Mouse (Mus musculus): ENCODE results near the gene Actl7b. TPM values are rescaled to one million over a fixed set of nuclear protein-coding genes. Genes with fewer than 3 reads are reported as not detected.

Gene Actl7b
- total and polyA plus RNA-seq, 3 experiments, result 0.13 to 0.21 TPM; not detected in 1

GRCm38 (mm10) chr4:56717932-56718331 is 23.3 kb downstream of the Actl7b start:
- no peaks in the 10 kb centered on the region for H3K79me2 ChIP-seq (replicated peaks; ENCODE audit: control insufficient read depth, extremely low read depth, insufficient read depth, poor library complexity, severe bottlenecking)
- TF ChIP-seq POLR2A (IDR thresholded peaks at IDR 0.05; ENCODE audit: low read depth, low read length) (no peak), USF2 (conservative IDR thresholded peaks at IDR 0.05; ENCODE audit: low read depth, low read length) (no peak), TCF12 (IDR thresholded peaks at IDR 0.05; ENCODE audit: low read depth, low read length) (no peak), ZMIZ1 (IDR thresholded peaks at IDR 0.05; ENCODE audit: low read depth, low read length) (no peak), USF1 (IDR thresholded peaks at IDR 0.05; ENCODE audit: low read depth, low read length) (no peak), SIN3A (IDR thresholded peaks at IDR 0.05; ENCODE audit: low read length) (no peak), ELF1 (IDR thresholded peaks at IDR 0.05; ENCODE audit: low read depth, low read length) (no peak), SMC3 (IDR thresholded peaks at IDR 0.05; ENCODE audit: low read depth, low read length) (no peak), E2F4 (IDR thresholded peaks at IDR 0.05; ENCODE audit: insufficient replicate concordance, low read depth, low read length) (no peak), CHD2 (IDR thresholded peaks at IDR 0.05; ENCODE audit: low read length) (no peak)
- no peak overlapping the region for H3K27ac ChIP-seq (ENCODE audit: insufficient read depth, low read depth)
- no peaks in the 10 kb centered on the region for H3K9me3 ChIP-seq (replicated peaks; ENCODE audit: low read length)
- no peaks in the 10 kb centered on the region for H3K36me3 ChIP-seq (replicated peaks in 1 of 2; ENCODE audit: control insufficient read depth in 1 of 2, insufficient read depth in 1 of 2, low read length in 1 of 2)
- dilution Hi-C loops (cut with MboI; ENCODE audit: extremely low pct_ligation_motif_present, extremely low pct_unique_long_range_greater_than_20kb, low sequenced_read_pairs), result no loop called here
- H3K27me3 ChIP-seq (replicated peaks), result no peaks in the 10 kb centered on the region
- no peak overlapping the region for H3K9ac ChIP-seq (ENCODE audit: insufficient read depth, low read depth)
- H3K4me3 ChIP-seq (replicated peaks in 1 of 3; ENCODE audit: low read depth in 2 of 3, low read length in 2 of 3, poor library complexity in 1 of 3), result no peak overlapping the region
- DNase-seq (ENCODE audit: extremely low read depth), result no peak
- H3K4me2 ChIP-seq (ENCODE audit: insufficient read depth, low read depth, poor library complexity, severe bottlenecking), result no peak overlapping the region
- in situ Hi-C loops (cut with MboI; ENCODE audit: low pct_ligation_motif_present, low pct_unique_long_range_greater_than_20kb, low sequenced_read_pairs), result no loop called here
- no peaks in the 10 kb centered on the region for H3K4me1 ChIP-seq (ENCODE audit: control insufficient read depth in 1 of 2, insufficient read depth in 2 of 2)

- no peak overlapping the region for H3K4me2 ChIP-seq (ENCODE audit: insufficient read depth, low read depth, poor library complexity, severe bottlenecking)
- no peak overlapping the region for H3K4me3 ChIP-seq (replicated peaks in 1 of 3; ENCODE audit: low read depth in 2 of 3, low read length in 2 of 3, poor library complexity in 1 of 3)
- H3K79me2 ChIP-seq (replicated peaks; ENCODE audit: control insufficient read depth, extremely low read depth, insufficient read depth, poor library complexity, severe bottlenecking), result no peaks in the 10 kb centered on the region
- TF ChIP-seq ETS1 (conservative IDR thresholded peaks at IDR 0.05; ENCODE audit: low read depth, low read length), result no peak
- TF ChIP-seq MAZ (IDR thresholded peaks at IDR 0.05; ENCODE audit: low read depth, low read length), result no peak
- no peak for TF ChIP-seq MXI1 (IDR thresholded peaks at IDR 0.05; ENCODE audit: low read depth, low read length)
- TF ChIP-seq EP300 (IDR thresholded peaks at IDR 0.05; ENCODE audit: low read length), result no peak
- no peak for TF ChIP-seq POLR2AphosphoS2 (IDR thresholded peaks at IDR 0.05; ENCODE audit: low read depth, low read length)
- no peak for TF ChIP-seq ZC3H11A (IDR thresholded peaks at IDR 0.05; ENCODE audit: low read depth, low read length)
- no peak for TF ChIP-seq SMC3 (IDR thresholded peaks at IDR 0.05; ENCODE audit: low read depth, low read length)
- TF ChIP-seq IRF4 (IDR thresholded peaks at IDR 0.05; ENCODE audit: low read depth, low read length), result no peak
- no peak for TF ChIP-seq TCF12 (IDR thresholded peaks at IDR 0.05; ENCODE audit: low read depth, low read length)
- no peak for TF ChIP-seq JUN (IDR thresholded peaks at IDR 0.05; ENCODE audit: insufficient read depth, low read depth, low read length)
- TF ChIP-seq GABPA (IDR thresholded peaks at IDR 0.05; ENCODE audit: insufficient replicate concordance, low read depth, low read length), result no peak
- TF ChIP-seq KAT2A (IDR thresholded peaks at IDR 0.05; ENCODE audit: insufficient replicate concordance, low read length), result no peak
- TF ChIP-seq HCFC1 (IDR thresholded peaks at IDR 0.05; ENCODE audit: low read depth, low read length), result no peak
- TF ChIP-seq RCOR1 (conservative IDR thresholded peaks at IDR 0.05; ENCODE audit: low read depth, low read length), result no peak
- TF ChIP-seq MYC (IDR thresholded peaks at IDR 0.05; ENCODE audit: low read depth, low read length), result no peak
- TF ChIP-seq ZKSCAN1 (IDR thresholded peaks at IDR 0.05; ENCODE audit: borderline replicate concordance, low read depth, low read length), result no peak
- H3K27ac ChIP-seq (ENCODE audit: insufficient read depth, low read depth), result no peak overlapping the region
- in situ Hi-C loops (cut with MboI; ENCODE audit: low pct_ligation_motif_present, low pct_unique_long_range_greater_than_20kb, low sequenced_read_pairs) (no loop called here), dilution Hi-C loops (cut with MboI; ENCODE audit: extremely low pct_ligation_motif_present, extremely low pct_unique_long_range_greater_than_20kb, low sequenced_read_pairs) (no loop called here)
- no peaks in the 10 kb centered on the region for H3K27me3 ChIP-seq (replicated peaks)
- no peaks in the 10 kb centered on the region for H3K36me3 ChIP-seq (replicated peaks in 1 of 2; ENCODE audit: control insufficient read depth in 1 of 2, insufficient read depth in 1 of 2, low read length in 1 of 2)
- H3K9me3 ChIP-seq (replicated peaks; ENCODE audit: low read length), result no peaks in the 10 kb centered on the region
- no peak overlapping the region for H3K9ac ChIP-seq (ENCODE audit: insufficient read depth, low read depth)
- no peak for DNase-seq (ENCODE audit: extremely low read depth)
- H3K4me1 ChIP-seq (ENCODE audit: control insufficient read depth in 1 of 2, insufficient read depth in 2 of 2), result no peaks in the 10 kb centered on the region
Measured at GRCm38 (mm10) chr4:56716801-56717200, 24.4 kb downstream of the Actl7b start.
